Mouse (Mus musculus): ENCODE data around the gene Ddit4. TPM values are rescaled to one million over a fixed set of nuclear protein-coding genes. Genes with fewer than 3 reads are reported as not detected.

Gene Ddit4
- polyA plus RNA-seq, 1 experiment: 152 TPM

GRCm38 (mm10) chr10:59952152-59952780, 632 bp upstream of the Ddit4 start:
- no peak for DNase-seq (ENCODE audit: low read depth in 1 of 2, low spot score in 2 of 2)
- Histone ChIP-seq H3K36me3 (ENCODE audit: control insufficient read depth, insufficient read depth, low read length) (peaks cover 14% of the 10 kb centered on the region), H3K27ac (ENCODE audit: insufficient read depth, low read length) (peak overlapping the region; percentile 90), H3K4me3 (ENCODE audit: extremely low read depth, insufficient read depth, insufficient read length) (peak overlapping the region; percentile 64), H3K4me1 (ENCODE audit: control insufficient read depth, insufficient read depth, insufficient read length) (peaks cover 2% of the 10 kb centered on the region; the same call in 1 of the 2 replicates), H3K27me3 (ENCODE audit: control insufficient read depth, insufficient read depth, low read length) (no peaks in the 10 kb centered on the region)
- TF ChIP-seq POLR2A (IDR thresholded peaks at IDR 0.05; ENCODE audit: low read depth, low read length): no peak
- no peak for TF ChIP-seq CTCF (IDR thresholded peaks at IDR 0.05; ENCODE audit: extremely low read depth, insufficient read depth, insufficient read length, insufficient replicate concordance)
- 1% methylated on average over 31 of the region's 31 CpGs for WGBS

GRCm38 (mm10) chr10:59950716-59951191, 880 bp downstream of the Ddit4 start:
- Histone ChIP-seq H3K27me3 (ENCODE audit: control insufficient read depth, insufficient read depth, low read length) (no peaks in the 10 kb centered on the region), H3K36me3 (ENCODE audit: control insufficient read depth, insufficient read depth, low read length) (peaks cover 14% of the 10 kb centered on the region), H3K4me1 (ENCODE audit: control insufficient read depth, insufficient read depth, insufficient read length) (peaks cover 2% of the 10 kb centered on the region; the same call in 1 of the 2 replicates), H3K4me3 (ENCODE audit: extremely low read depth, insufficient read depth, insufficient read length) (peak overlapping the region; percentile 77), H3K27ac (ENCODE audit: insufficient read depth, low read length) (peak overlapping the region; percentile 93)
- peak; percentile 57 to 83 for DNase-seq (ENCODE audit: low read depth in 1 of 2, low spot score in 2 of 2)
- WGBS: 1% methylated on average over 23 of the region's 23 CpGs
- TF ChIP-seq CTCF (IDR thresholded peaks at IDR 0.05; ENCODE audit: extremely low read depth, insufficient read depth, insufficient read length, insufficient replicate concordance): peak; percentile 61; the same call in 1 of the 2 replicates
- TF ChIP-seq POLR2A (IDR thresholded peaks at IDR 0.05; ENCODE audit: low read depth, low read length): no peak

- peak overlapping the region; percentile 93 for H3K27ac ChIP-seq (ENCODE audit: insufficient read depth, low read length)
- TF ChIP-seq POLR2A (IDR thresholded peaks at IDR 0.05; ENCODE audit: low read depth, low read length) (no peak), CTCF (IDR thresholded peaks at IDR 0.05; ENCODE audit: extremely low read depth, insufficient read depth, insufficient read length, insufficient replicate concordance) (no peak)
- peaks cover 2% of the 10 kb centered on the region; the same call in 1 of the 2 replicates for H3K4me1 ChIP-seq (ENCODE audit: control insufficient read depth, insufficient read depth, insufficient read length)
- peak overlapping the region; percentile 77 for H3K4me3 ChIP-seq (ENCODE audit: extremely low read depth, insufficient read depth, insufficient read length)
- no peaks in the 10 kb centered on the region for H3K27me3 ChIP-seq (ENCODE audit: control insufficient read depth, insufficient read depth, low read length)
- WGBS: 42% methylated on average over 15 of the region's 15 CpGs
- H3K36me3 ChIP-seq (ENCODE audit: control insufficient read depth, insufficient read depth, low read length): peaks cover 14% of the 10 kb centered on the region
- DNase-seq (ENCODE audit: low read depth in 1 of 2, low spot score in 2 of 2): no peak
Measured at GRCm38 (mm10) chr10:59949783-59950605, 1.6 kb downstream of the Ddit4 start.

- H3K4me1 ChIP-seq (ENCODE audit: control insufficient read depth, insufficient read depth, insufficient read length): peaks cover 2% of the 10 kb centered on the region; the same call in 1 of the 2 replicates
- TF ChIP-seq POLR2A (IDR thresholded peaks at IDR 0.05; ENCODE audit: low read depth, low read length) (no peak), CTCF (IDR thresholded peaks at IDR 0.05; ENCODE audit: extremely low read depth, insufficient read depth, insufficient read length, insufficient replicate concordance) (no peak)
- DNase-seq (ENCODE audit: low read depth in 1 of 2, low spot score in 2 of 2): no peak
- H3K27me3 ChIP-seq (ENCODE audit: control insufficient read depth, insufficient read depth, low read length): no peaks in the 10 kb centered on the region
- WGBS: 54% methylated on average over 1 of the region's 1 CpGs
- H3K27ac ChIP-seq (ENCODE audit: insufficient read depth, low read length): peak overlapping the region; percentile 40
- peak overlapping the region; percentile 3; the same call in 1 of the 2 replicates for H3K4me3 ChIP-seq (ENCODE audit: extremely low read depth, insufficient read depth, insufficient read length)
- peaks cover 14% of the 10 kb centered on the region for H3K36me3 ChIP-seq (ENCODE audit: control insufficient read depth, insufficient read depth, low read length)
Measured at GRCm38 (mm10) chr10:59949255-59949648, 2.4 kb downstream of the Ddit4 start.

GRCm38 (mm10) chr10:59948363-59949254, 3.0 kb downstream of the Ddit4 start:
- Histone ChIP-seq H3K4me3 (ENCODE audit: extremely low read depth, insufficient read depth, insufficient read length) (no peak overlapping the region), H3K4me1 (ENCODE audit: control insufficient read depth, insufficient read depth, insufficient read length) (peaks cover 2% of the 10 kb centered on the region; the same call in 1 of the 2 replicates), H3K27me3 (ENCODE audit: control insufficient read depth, insufficient read depth, low read length) (no peaks in the 10 kb centered on the region), H3K36me3 (ENCODE audit: control insufficient read depth, insufficient read depth, low read length) (peaks cover 14% of the 10 kb centered on the region), H3K27ac (ENCODE audit: insufficient read depth, low read length) (peak overlapping the region; percentile 35; the same call in 1 of the 2 replicates)
- WGBS: 68% methylated on average over 6 of the region's 6 CpGs
- DNase-seq (ENCODE audit: low read depth in 1 of 2, low spot score in 2 of 2): no peak
- TF ChIP-seq POLR2A (IDR thresholded peaks at IDR 0.05; ENCODE audit: low read depth, low read length): no peak
- no peak for TF ChIP-seq CTCF (IDR thresholded peaks at IDR 0.05; ENCODE audit: extremely low read depth, insufficient read depth, insufficient read length, insufficient replicate concordance)

All from spleen, adult 2 months (tissue).